Mouse (Mus musculus): Measurements from ENCODE around the gene Vps4a. TPM values are rescaled to one million over a fixed set of nuclear protein-coding genes. Genes with fewer than 3 reads are reported as not detected.

Gene Vps4a
- polyA plus RNA-seq, 1 experiment = 99.5 TPM

DNA sequence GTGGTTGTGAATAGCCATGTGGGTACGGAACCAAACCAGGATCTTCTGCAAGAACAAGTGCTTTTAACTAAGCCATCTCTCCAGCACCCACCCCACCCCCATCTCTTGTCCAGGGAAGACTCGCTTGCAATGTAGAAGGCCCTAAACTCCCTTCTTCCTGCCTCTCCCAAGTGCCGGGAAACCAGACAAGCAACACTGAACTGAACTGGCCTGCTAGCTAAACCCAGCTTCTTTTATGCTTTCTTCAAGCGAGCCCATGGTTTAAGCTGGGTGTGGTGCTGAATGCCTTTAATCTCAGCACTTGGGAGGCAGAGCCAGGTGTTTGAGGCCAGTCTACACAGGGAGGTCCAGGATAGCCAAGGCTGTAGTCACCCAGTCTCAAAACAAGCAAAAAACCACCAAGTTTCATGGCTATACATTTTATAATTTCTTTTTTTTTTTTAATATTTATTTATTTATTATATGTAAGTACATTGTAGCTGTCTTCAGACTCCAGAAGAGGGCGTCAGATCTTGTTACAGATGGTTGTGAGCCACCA, 57.6 kb downstream of the Vps4a start:
- no peak for DNase-seq (ENCODE audit: low read depth)
- TF ChIP-seq POLR2A (IDR thresholded peaks at IDR 0.05; ENCODE audit: borderline replicate concordance, extremely low read depth, insufficient read depth, insufficient read length, poor library complexity, severe bottlenecking) = no peak
- TF ChIP-seq CTCF (IDR thresholded peaks at IDR 0.05; ENCODE audit: borderline replicate concordance, extremely low read depth, insufficient read depth, insufficient read length) = no peak

DNA sequence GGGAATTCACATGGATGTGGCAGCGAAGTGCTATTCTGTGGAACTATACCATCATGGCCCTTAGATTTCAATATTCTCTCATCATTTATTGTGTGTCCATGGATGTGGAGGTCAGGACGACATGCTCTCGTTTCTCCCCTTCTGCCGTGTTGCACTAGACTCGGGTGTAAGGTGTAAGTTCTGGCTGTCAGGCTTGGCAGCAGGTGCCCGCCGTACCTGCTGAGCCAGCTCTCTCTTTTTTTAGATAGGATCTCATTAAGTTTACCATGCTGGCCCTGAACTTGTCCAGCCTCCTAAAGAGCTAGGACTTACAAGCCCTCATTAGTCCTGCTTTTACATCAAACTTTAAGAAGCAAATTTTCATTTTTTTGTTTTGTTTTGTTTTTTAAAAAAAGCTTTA, 59.5 kb downstream of the Vps4a start:
- DNase-seq (ENCODE audit: low read depth) = no peak
- TF ChIP-seq CTCF (IDR thresholded peaks at IDR 0.05; ENCODE audit: borderline replicate concordance, extremely low read depth, insufficient read depth, insufficient read length) (no peak), POLR2A (IDR thresholded peaks at IDR 0.05; ENCODE audit: borderline replicate concordance, extremely low read depth, insufficient read depth, insufficient read length, poor library complexity, severe bottlenecking) (no peak)

Other genes starting within 250 kb of the Vps4a start
- gene Has3, start 161.0 kb upstream of the Vps4a start, polyA plus RNA-seq (2012; rRNA removed) = 8.0 and 9.0 TPM in 2 replicates
- gene Utp4, start 137.6 kb upstream of the Vps4a start, polyA plus RNA-seq (2012; rRNA removed) = 32.4 and 40.2 TPM in 2 replicates
- 4.0 and 5.7 TPM in 2 replicates for gene Sntb2, start 95.5 kb upstream of the Vps4a start, polyA plus RNA-seq (2012; rRNA removed)
- gene Pdf, start 17.4 kb downstream of the Vps4a start, polyA plus RNA-seq (2012; rRNA removed) = 26.9 and 27.6 TPM in 2 replicates
- 57.7 and 63.3 TPM in 2 replicates for gene Cog8, start 25.5 kb downstream of the Vps4a start, polyA plus RNA-seq (2012; rRNA removed)
- 49.1 and 50.6 TPM in 2 replicates for gene Nip7, start 25.7 kb downstream of the Vps4a start, polyA plus RNA-seq (2012; rRNA removed)
- gene Tmed6, start 34.4 kb downstream of the Vps4a start, polyA plus RNA-seq (2012; rRNA removed) = not detected in 2 replicates
- 45.6 and 51.9 TPM in 2 replicates for gene Terf2, start 65.3 kb downstream of the Vps4a start, polyA plus RNA-seq (2012; rRNA removed)
- 83.6 and 99.0 TPM in 2 replicates for gene Cyb5b, start 119.4 kb downstream of the Vps4a start, polyA plus RNA-seq (2012; rRNA removed)

All from brain, embryonic 14.5 days (tissue).